Mouse (Mus musculus) hindlimb bud, embryonic 11.5 days (tissue): ENCODE data around the gene Creb3l4.
A peak's percentile ranks its signal among the peaks of the same experiment; 100 is the strongest.
"Not testable (repeated sequence)": the region's sequence is repeated elsewhere in the genome, so short reads cannot be mapped to it uniquely, and the experiment has no call there.

Experiments
- DNase-seq: peaks from one replicate; pipeline ENCODE4 v3.0.0-alpha.2; 2012; ENCODE audit warnings: low read depth, low spot score; ENCODE audit errors: extremely low spot score

The Creb3l4 gene

DNA sequence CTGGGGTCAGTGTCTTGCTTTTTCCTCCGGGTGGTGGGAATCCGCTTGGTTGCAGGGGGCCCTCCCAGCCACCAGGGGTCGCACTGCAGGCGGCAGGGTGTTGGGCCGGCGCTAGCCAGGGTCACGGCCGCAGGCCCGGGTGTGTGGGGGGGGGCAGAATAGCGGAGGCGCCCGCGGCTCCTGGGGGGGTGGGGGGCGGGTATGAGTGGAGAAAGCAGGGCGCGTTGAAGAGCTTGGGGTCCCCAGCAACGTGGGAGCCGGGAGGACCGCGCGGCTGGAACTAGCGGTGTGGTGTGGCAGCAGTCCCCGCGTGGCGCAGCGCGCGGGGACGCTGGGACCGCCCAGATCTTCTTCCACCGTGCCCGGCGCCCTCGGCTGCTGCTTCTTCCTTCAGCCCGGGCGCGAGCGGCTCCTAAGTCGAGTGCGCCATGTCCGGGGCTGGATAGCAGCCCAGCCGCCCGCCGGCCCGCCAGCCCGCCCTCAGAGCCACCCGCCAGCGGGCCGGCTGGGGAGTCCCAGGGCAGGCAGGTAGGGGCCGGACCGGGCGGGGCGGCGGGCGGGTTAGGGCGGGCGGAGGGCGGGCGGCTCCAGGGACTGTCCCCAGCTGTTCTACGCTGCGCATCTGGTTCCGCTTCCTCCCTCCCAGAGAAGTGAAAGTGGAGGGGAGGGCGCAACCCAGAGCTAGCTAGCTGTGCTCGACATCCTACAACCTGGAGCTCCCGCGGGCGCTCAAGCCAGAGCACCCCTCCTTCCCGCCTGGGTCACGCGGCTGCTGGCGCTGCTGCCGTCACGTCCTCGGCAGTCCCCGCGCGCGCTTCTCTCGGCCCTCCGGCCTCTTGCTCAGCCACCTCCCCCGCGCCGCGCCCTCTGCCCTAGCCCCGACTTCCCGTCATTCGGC is 22.0 kb upstream of the Creb3l4 start, which contains the start of gene Dennd4b:
Gene Dennd4b, plus strand, starts transcription at position 152 of the 898 bp plus-strand sequence.
- DNase-seq: peak; percentile 47

GRCm38 (mm10) chr3:90264687-90265033 is 21.3 kb upstream of the Creb3l4 start:
- no peak for DNase-seq

DNA sequence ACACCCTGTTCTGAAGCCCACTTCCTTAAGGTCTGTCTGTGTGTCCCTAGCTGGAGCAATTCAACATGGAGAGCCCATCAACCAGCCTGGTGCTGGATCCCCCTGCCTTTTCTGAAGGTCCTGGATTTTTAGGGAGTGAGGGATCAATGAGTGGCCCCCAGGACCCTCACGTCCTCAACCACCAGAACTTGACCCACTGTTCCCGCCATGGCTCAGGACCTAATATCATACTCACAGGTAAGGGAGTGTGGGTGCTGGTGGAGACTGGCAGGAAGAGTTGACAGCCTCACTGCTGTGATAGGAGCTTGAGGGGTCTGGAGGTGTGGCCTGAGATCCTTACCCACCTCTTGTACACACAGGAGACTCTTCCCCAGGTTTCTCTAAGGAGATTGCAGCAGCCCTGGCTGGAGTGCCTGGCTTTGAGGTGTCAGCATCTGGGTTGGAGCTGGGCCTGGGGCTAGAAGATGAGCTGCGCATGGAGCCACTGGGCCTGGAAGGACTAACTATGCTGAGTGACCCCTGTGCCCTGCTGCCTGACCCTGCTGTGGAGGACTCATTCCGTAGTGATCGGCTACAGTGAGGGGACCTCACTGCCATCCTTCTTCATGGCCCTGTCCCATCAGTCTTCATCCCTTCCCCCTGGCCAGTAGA is 19.9 kb upstream of the Creb3l4 start:
- DNase-seq: no peak

DNA sequence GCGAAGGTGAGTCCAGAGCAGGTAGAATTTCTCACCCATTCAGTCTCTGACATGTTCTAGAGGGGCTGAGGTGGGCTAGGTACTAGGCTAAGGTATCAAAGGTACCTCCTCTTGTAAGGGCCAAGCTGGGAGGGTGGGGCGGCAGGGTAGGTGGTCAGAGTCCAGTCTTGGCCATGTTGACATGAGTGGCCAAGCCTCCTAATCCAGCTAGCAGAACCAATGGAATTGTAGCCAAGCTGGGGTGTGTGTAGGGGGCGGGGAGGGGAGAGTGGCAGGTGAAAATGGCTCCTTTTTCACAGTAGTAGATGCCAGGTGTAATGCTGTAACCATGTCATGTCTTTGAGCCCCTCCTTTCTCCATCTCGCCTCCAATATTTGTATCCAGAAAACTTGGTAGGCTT is 15.2 kb upstream of the Creb3l4 start:
- DNase-seq: no peak

GRCm38 (mm10) chr3:90256731-90257530 is 13.6 kb upstream of the Creb3l4 start:
- no peak for DNase-seq

- no peak for DNase-seq
Measured at GRCm38 (mm10) chr3:90255784-90256353, 12.6 kb upstream of the Creb3l4 start.

DNA sequence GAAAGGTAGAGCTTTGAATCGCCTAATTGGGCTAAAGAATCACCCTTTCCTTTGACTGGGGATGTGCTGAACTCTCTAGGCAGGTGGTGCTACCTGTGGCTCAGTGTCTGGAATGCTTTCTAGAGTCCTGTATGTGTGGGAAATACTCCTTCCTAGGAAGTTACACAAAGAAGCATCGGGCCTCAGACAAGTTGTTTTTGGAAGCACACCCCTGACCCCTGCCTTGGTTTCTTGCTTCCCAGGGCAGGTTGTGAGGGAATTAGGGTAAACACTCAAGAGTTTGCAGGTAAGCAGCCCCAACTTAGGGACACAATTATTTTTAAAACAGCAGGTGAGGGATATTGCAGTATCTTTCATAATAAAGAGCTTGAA is 11.9 kb upstream of the Creb3l4 start:
- no peak for DNase-seq

- no peak for DNase-seq
Measured at GRCm38 (mm10) chr3:90254419-90255193, 11.3 kb upstream of the Creb3l4 start.

- peak; percentile 84 for DNase-seq
Measured at GRCm38 (mm10) chr3:90253653-90254418, 10.5 kb upstream of the Creb3l4 start, which contains the start of gene Crtc2. TSS of gene Crtc2 (plus strand) at chr3:90254163.

DNA sequence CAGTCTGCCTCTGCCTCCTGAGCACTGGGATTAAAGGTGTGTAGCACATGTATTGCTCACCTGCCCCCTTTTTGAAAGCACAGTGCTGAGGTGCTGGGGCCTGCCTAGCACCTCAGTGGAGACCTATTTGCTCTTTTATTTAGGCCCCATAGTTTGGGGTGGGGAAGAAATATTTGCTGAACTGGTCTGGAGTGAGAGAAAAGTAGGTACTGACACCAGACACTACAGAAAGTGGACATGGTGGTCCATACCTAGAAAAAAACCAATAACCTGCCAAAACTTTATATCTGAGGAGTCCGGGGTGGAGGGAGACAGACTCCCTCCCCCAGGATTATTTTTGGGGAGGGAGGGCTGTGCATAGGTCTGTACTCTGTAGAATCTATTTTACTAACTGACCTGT is 9.9 kb upstream of the Creb3l4 start:
- DNase-seq: not testable (repeated sequence)

- not testable (repeated sequence) for DNase-seq
Measured at GRCm38 (mm10) chr3:90252659-90253058, 9.3 kb upstream of the Creb3l4 start.

DNA sequence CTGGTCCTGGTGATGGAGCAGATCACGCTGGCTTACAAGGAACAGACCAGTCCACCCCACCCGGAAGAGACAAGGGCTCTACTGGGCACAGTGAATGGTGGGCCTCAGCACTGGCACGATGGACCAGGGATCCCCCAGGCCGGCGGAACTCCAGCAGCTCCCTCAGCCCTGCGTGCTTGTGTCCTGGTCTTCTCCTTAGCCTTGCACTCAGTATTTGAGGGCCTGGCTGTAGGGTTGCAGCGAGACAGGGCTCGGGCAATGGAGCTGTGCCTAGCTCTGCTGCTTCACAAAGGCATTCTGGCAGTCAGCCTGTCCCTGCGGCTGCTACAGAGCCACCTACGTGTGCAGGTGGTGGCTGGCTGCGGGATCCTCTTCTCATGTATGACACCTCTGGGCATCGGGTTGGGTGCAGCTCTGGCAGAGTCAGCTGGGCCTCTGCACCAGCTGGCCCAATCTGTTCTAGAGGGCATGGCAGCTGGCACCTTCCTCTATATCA is 8.5 kb upstream of the Creb3l4 start:
- DNase-seq: not testable (repeated sequence)

DNA sequence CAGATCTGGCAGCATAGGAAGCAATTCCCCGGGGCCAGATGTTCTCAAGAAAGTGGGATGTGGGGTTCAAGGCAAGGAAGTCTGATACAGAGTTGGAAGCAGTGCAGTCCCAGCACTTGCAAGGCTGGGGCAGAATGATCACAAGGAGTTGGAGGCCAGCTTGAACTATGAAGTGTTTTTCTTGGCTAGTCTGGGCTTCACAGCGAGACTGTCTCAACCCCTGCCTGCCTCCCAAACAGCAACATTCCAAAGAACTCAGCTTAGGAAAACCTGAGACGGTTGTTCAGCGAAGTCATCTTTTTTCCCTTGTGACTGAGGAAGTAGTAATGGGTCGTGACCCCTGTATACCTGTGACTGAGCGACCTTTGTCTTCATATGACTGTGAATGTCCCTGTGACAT is 7.5 kb upstream of the Creb3l4 start:
- DNase-seq: no peak

DNA sequence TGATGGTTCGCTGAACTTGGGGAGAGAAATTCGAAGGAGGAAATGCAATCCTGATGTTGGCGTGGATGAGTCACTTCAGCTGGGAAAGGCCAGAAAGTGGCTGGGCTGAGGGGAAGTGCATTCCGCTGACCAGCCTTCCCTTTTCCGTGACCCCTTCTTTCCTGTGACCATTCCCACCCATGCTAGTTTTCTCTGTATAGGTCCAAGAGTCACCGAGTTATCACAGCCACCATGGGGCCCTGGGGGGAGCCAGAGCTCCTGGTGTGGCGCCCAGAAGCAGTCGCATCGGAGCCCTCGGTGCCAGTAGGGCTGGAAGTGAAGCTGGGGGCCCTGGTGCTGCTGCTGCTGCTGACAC is 5.4 kb upstream of the Creb3l4 start:
- no peak for DNase-seq

- DNase-seq: peak; percentile 80
Measured at GRCm38 (mm10) chr3:90247960-90248745, 4.8 kb upstream of the Creb3l4 start, which contains the start of gene Slc39a1. TSS of gene Slc39a1 (plus strand) at chr3:90248172.

DNA sequence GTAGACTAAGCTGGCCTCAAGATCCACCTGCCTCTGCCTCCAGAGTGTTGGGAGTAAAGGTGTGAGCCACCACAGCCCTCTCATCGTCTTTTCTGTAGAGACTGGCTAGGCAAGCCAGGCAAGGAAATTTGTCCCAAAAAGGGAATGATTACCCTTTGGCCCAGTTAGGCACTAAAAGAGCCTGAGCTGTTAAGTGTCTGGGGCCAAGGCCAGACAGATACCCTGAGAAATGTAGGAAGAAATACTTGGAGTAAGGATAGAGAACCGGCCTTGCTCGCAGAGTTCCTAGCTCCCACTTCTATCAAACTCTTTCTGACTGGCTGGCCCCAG is 4.3 kb upstream of the Creb3l4 start:
- no peak for DNase-seq

GRCm38 (mm10) chr3:90245406-90245805 is 2.1 kb upstream of the Creb3l4 start:
- DNase-seq: no peak

- DNase-seq: no peak
Measured at GRCm38 (mm10) chr3:90241669-90242358, 1.5 kb downstream of the Creb3l4 start.
